Mouse (Mus musculus): ENCODE measurements at regions not wholly inside any gene's neighbourhood (a gene's known extent, or its start where the extent isn't known, plus 50 kb on each side); places are given as distances from the start of the nearest gene placed in this dataset.
"Not testable (repeated sequence)": the region's sequence is repeated elsewhere in the genome, so short reads cannot be mapped to it uniquely, and the experiment has no call there.

- DNase-seq: no peak
Observed at GRCm38 (mm10) chr3:49686182-49686895, 70.8 kb downstream of the Pcdh18 start.

- DNase-seq: no peak
Observed at GRCm38 (mm10) chr3:49674921-49675320, 82.2 kb downstream of the Pcdh18 start.

GRCm38 (mm10) chr3:49672685-49673184 lies 84.4 kb downstream of the Pcdh18 start:
- no peak for DNase-seq

GRCm38 (mm10) chr3:49667543-49668338 lies 89.4 kb downstream of the Pcdh18 start:
- no peak for DNase-seq

- DNase-seq: no peak
Observed at GRCm38 (mm10) chr3:49666516-49666915, 90.6 kb downstream of the Pcdh18 start.

GRCm38 (mm10) chr3:49648895-49649175 lies 108.3 kb downstream of the Pcdh18 start:
- no peak for DNase-seq

GRCm38 (mm10) chr3:49648040-49648894 lies 108.9 kb downstream of the Pcdh18 start:
- no peak for DNase-seq

- no peak for DNase-seq
Observed at GRCm38 (mm10) chr3:49644993-49645392, 112.1 kb downstream of the Pcdh18 start.

GRCm38 (mm10) chr3:49643871-49644270 lies 113.3 kb downstream of the Pcdh18 start:
- DNase-seq: no peak

- peak in 1 of 2 experiments; percentile 2 for DNase-seq
Observed at GRCm38 (mm10) chr3:49641966-49642758, 115.0 kb downstream of the Pcdh18 start.

- DNase-seq: no peak
Observed at GRCm38 (mm10) chr3:49641411-49641810, 115.7 kb downstream of the Pcdh18 start.

GRCm38 (mm10) chr3:49638601-49639000 lies 118.5 kb downstream of the Pcdh18 start:
- DNase-seq: no peak

GRCm38 (mm10) chr3:49636676-49637075 lies 120.4 kb downstream of the Pcdh18 start:
- no peak for DNase-seq

- no peak for DNase-seq
Observed at GRCm38 (mm10) chr3:49592706-49593451, 164.2 kb downstream of the Pcdh18 start.

GRCm38 (mm10) chr3:49590234-49590633 lies 166.9 kb downstream of the Pcdh18 start:
- DNase-seq: no peak

- no peak for DNase-seq
Observed at GRCm38 (mm10) chr3:49586531-49587168, 170.5 kb downstream of the Pcdh18 start.

GRCm38 (mm10) chr3:49585962-49586361 lies 171.2 kb downstream of the Pcdh18 start:
- DNase-seq: not testable (repeated sequence)

GRCm38 (mm10) chr3:49566769-49567729 lies 190.1 kb downstream of the Pcdh18 start:
- DNase-seq: no peak

- DNase-seq: no peak
Observed at GRCm38 (mm10) chr3:49527642-49528041, 229.5 kb downstream of the Pcdh18 start.

GRCm38 (mm10) chr3:49520088-49520487 lies 237.0 kb downstream of the Pcdh18 start:
- no peak for DNase-seq
